Mouse (Mus musculus) hematopoietic stem cell, adult 5-6 weeks (primary cell): Measurements from ENCODE around the gene Atp6v1b1. TPM values are rescaled to one million over a fixed set of nuclear protein-coding genes. Genes with fewer than 3 reads are reported as not detected.
"Not testable (repeated sequence)": the region's sequence is repeated elsewhere in the genome, so short reads cannot be mapped to it uniquely, and the experiment has no call there.

ENCODE experiments used
- ATAC-seq, 2 experiments: fragments of 125-278 bp in 1 of 2; replicated peaks in 1 of 2; 2 replicates each; pipeline ENCODE4 v1.8.0; 2016 to 2017; ENCODE audit warnings: inconsistent platforms in 2 of 2, mild to moderate bottlenecking in 2 of 2, moderate number of reproducible peaks in 2 of 2, low read depth in 1 of 2, moderate TSS enrichment in 1 of 2; ENCODE audit not compliant: low FRiP score in 2 of 2, poor library complexity in 2 of 2, severe bottlenecking in 2 of 2, insufficient read depth in 1 of 2, low TSS enrichment in 1 of 2
- total RNA-seq: library from RNA; stranded (forward); fragments of 172-1452, 232-1000 nt; gene quantifications from 2 replicates; pipeline ENCODE4 v1.2.3, GENCODE M21; 2017

The Atp6v1b1 gene
- total RNA-seq, 1 experiment from 2014 or later, result not detected

GRCm38 (mm10) chr6:83756051-83756450 lies 13.3 kb downstream of the Atp6v1b1 start:
- ATAC-seq, result no peak

DNA sequence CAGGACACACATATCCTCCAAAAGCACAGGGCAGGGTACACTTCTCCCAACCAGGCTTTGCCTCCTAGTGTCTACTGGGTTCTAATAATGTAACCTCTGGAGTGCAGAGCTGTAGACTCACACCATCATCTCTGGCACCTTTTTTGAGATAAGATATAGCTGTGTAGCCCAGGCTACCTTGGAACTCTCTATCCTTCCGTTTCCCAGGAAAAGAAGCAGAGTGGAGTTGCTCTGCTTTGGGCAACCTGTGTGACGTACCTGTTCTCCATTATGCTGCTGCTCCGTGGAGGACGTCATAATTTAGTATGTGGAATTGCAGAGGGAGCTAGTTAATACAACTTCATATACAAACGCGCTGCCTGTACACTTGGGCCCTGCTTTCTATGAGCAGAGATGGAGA lies 19.6 kb downstream of the Atp6v1b1 start, which contains the start of gene Ankrd53:
Gene Ankrd53, plus strand, starts transcription at position 301 of the 400 bp plus-strand sequence.
- no peak for ATAC-seq

- ATAC-seq, result peak; percentile 76
These were observed 20.2 kb downstream of the Atp6v1b1 start for GRCm38 (mm10) chr6:83762880-83763431.

DNA sequence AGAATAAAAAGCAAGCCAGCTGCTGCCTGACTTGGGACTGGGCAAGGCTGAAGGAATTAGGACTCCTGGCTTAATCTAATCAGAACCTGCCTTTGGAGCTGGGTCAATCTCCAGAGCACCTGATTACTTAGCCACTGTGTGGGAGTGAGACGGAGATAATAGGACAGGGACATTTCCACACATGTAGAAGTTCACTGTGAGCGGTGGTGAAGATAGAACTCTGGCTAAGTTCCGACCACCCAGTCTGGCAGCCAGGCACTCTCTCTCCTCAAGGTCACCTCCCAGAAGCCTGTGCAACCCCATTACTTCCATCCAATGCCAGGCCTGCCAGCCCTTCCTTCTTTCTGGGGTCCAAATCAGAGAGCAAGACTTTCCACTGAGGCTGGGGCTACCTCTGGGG lies 24.2 kb downstream of the Atp6v1b1 start:
- no peak for ATAC-seq

GRCm38 (mm10) chr6:83768485-83768884 lies 25.7 kb downstream of the Atp6v1b1 start:
- no peak for ATAC-seq

GRCm38 (mm10) chr6:83774126-83774525 lies 31.3 kb downstream of the Atp6v1b1 start:
- no peak for ATAC-seq

GRCm38 (mm10) chr6:83774781-83775563 lies 32.2 kb downstream of the Atp6v1b1 start:
- ATAC-seq, result 0 out of 4 replicates have a peak, but pooled peaks of 1 of the 2 experiments have one; percentile 15

DNA sequence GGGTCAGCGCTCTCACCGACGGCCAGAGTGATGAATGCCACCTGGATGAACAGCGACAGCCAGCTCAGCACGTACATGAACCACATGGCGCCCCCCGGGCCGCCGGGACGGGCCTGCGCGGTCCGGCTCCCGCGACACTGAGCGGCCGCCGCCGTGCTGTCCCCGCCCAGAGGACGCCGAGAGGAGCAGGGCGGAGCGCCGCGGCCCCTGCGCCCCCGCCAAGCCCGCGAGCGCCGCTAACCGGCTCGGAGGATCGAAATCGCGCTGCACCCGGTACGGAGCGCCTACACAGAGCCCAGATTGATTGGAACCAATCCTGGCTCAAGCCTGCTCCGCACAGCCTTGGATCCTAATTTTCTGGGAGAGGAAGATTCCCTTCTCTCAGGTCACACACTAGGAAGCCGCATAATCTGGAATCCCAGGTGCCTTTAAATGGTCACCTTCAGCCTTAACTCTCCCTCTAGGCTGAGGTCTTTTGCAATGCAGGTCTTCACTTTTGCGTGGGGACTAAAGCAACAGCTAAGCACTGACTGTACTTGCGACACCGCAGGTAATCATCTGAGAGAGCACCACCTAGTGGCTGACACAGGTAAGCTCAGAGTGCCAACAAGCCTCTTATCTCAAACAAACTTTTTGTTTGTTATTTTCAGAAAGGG lies 33.0 kb downstream of the Atp6v1b1 start, which contains the start of gene Tex261:
Gene Tex261, minus strand, starts transcription at position 176 of the 656 bp plus-strand sequence.
- ATAC-seq, result peak; percentile 83 to 85

DNA sequence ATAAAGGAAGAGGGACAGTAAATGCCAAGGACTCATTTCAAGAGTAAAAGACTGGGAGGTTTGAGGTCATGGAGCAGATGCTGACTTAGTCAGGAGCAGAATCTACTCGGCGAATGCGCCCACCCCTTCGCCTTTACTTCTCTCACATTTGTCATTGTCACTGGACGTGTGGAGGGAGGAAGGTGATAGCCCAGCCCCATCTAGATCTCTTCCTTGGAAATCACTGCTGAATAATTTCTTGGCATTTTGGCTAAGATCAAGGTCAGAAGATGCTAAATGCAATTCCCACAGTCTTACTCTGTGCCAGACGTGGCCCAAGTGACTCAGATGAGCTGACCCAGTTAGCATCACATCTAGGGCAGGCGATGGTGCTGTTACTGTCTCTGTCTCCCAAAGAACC lies 35.5 kb downstream of the Atp6v1b1 start:
- ATAC-seq, result no peak

- ATAC-seq, result 0 out of 4 replicates have a peak, but pooled peaks of 1 of the 2 experiments have one; percentile 39
These were observed 36.2 kb downstream of the Atp6v1b1 start for GRCm38 (mm10) chr6:83779026-83779425.

GRCm38 (mm10) chr6:83786426-83786825 lies 43.6 kb downstream of the Atp6v1b1 start:
- ATAC-seq, result no peak

- no peak for ATAC-seq
These were observed 45.8 kb downstream of the Atp6v1b1 start for GRCm38 (mm10) chr6:83788554-83788953.

GRCm38 (mm10) chr6:83790533-83790932 lies 47.7 kb downstream of the Atp6v1b1 start:
- not testable (repeated sequence) for ATAC-seq

GRCm38 (mm10) chr6:83791251-83791890 lies 48.6 kb downstream of the Atp6v1b1 start:
- no peak for ATAC-seq

DNA sequence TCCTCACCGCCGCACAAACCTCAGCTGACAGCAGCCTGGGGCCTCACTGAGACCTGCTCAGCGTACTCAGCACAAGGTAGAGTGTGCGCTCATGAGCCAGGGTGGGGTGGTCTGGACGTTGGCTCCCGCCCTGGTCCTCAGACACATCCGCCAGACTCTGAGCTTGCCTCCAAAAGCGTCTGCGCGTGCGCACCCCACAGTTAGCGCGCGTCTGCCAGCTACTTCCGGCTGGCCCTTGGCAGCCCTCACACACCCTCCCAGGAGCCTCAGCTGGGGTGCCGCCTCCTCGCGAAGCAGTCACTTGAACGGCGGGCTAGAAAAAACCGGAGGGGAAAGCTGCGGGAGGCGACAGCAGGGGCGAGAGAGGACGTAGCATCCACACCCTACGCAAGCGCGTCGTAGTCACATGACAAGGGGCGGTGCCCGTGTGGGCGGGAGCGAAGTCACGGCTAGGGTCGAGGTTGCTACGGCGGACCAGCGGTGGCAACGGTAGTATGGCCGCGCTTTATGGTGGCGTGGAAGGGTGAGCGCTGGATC lies 52.0 kb downstream of the Atp6v1b1 start, which contains the start of gene Nagk:
Gene Nagk, plus strand, starts transcription at position 223 of the 537 bp plus-strand sequence.
- peak; percentile 91 to 96 for ATAC-seq

- ATAC-seq, result no peak; a peak in 1 of 4 replicates
These were observed 52.7 kb downstream of the Atp6v1b1 start for GRCm38 (mm10) chr6:83795492-83795900.

GRCm38 (mm10) chr6:83796686-83797085 lies 53.9 kb downstream of the Atp6v1b1 start:
- no peak for ATAC-seq
